Mouse (Mus musculus) neural tube, embryonic 11.5 days (tissue): ENCODE results near the gene Tst. TPM values are rescaled to one million over a fixed set of nuclear protein-coding genes. Genes with fewer than 3 reads are reported as not detected.
A peak's percentile ranks its signal among the peaks of the same experiment; 100 is the strongest.

Experiments used
- ATAC-seq: fragments of 200-750 bp; cut with Nextera tagmentation; 2 replicates; pipeline ENCODE4 v1.8.0; 2017; ENCODE audit warnings: moderate number of reproducible peaks, mild to moderate bottlenecking, moderate TSS enrichment, moderate library complexity; ENCODE audit not compliant: insufficient read depth, low FRiP score, low TSS enrichment
- DNase-seq: peaks from one replicate; pipeline ENCODE4 v3.0.0-alpha.2; 2015; ENCODE audit warnings: low spot score
- H3K27ac ChIP-seq: fragments of 300-500 bp; sonication (generic); 2 replicates; pipeline ENCODE4 v1.5.1; 2014; ENCODE audit warnings: low read depth, mild to moderate bottlenecking, low read length
- H3K27me3 ChIP-seq: fragments of 300-500 bp; sonication (generic); 2 replicates; pipeline ENCODE4 v1.6.1; 2014; ENCODE audit warnings: mild to moderate bottlenecking, low read length, mixed read lengths; ENCODE audit not compliant: control insufficient read depth, insufficient read depth
- H3K36me3 ChIP-seq: fragments of 300-500 bp; sonication (generic); 2 replicates; pipeline ENCODE4 v1.6.1; 2014; ENCODE audit warnings: mild to moderate bottlenecking, low read length, moderate library complexity, mixed read lengths; ENCODE audit not compliant: control insufficient read depth, insufficient read depth
- H3K4me1 ChIP-seq: fragments of 300-500 bp; sonication (generic); 2 replicates; pipeline ENCODE4 v1.6.1; 2014; ENCODE audit warnings: low read length, mixed read lengths; ENCODE audit not compliant: control insufficient read depth, insufficient read depth
- H3K4me2 ChIP-seq: fragments of 300-500 bp; sonication (generic); 2 replicates; pipeline ENCODE4 v1.6.1; 2014; ENCODE audit warnings: low read depth, mild to moderate bottlenecking, moderate library complexity
- H3K4me3 ChIP-seq: fragments of 300-500 bp; sonication (generic); 2 replicates; pipeline ENCODE4 v1.5.1; 2014; ENCODE audit warnings: low read depth, low read length
- H3K9ac ChIP-seq: fragments of 300-500 bp; sonication (generic); 2 replicates; pipeline ENCODE4 v1.6.1; 2014; ENCODE audit warnings: mild to moderate bottlenecking, low read length
- H3K9me3 ChIP-seq: fragments of 300-500 bp; sonication (generic); 2 replicates; pipeline ENCODE4 v1.6.1; 2016; ENCODE audit warnings: low read length; ENCODE audit not compliant: control insufficient read depth
- WGBS: fragments of 180-500 bp; shearing (Covaris S2); extraction: QIAGEN DNeasy Blood & Tissue Kit; methylation state at CpG from one replicate; pipeline ENCODE4 v1.1.7; 2014; 5-methylcytosine and 5-hydroxymethylcytosine counted together
- polyA plus RNA-seq: library from polyadenylated mRNA; unstranded; fragments of >200 nt; fragmentation: Nextera tagmentation; extraction: Ambion mirVana; gene quantifications from 2 replicates; pipeline ENCODE4 v1.2.1, GENCODE M21; 2014

Tst gene
- polyA plus RNA-seq, 1 experiment from 2014 or later = 7.8 TPM

GRCm38 (mm10) chr15:78447121-78447520 lies 41.4 kb upstream of the Tst start:
- no peak overlapping the region for H3K27ac ChIP-seq
- H3K27me3 ChIP-seq = no peaks in the 10 kb centered on the region
- H3K9ac ChIP-seq = no peak overlapping the region
- no peaks in the 10 kb centered on the region for H3K4me1 ChIP-seq
- H3K36me3 ChIP-seq = no peaks in the 10 kb centered on the region
- no peak overlapping the region for H3K4me3 ChIP-seq
- no peaks in the 10 kb centered on the region for H3K9me3 ChIP-seq
- DNase-seq = no peak
- WGBS = 63% methylated on average over 7 of the region's 7 CpGs
- ATAC-seq = no peak
- H3K4me2 ChIP-seq = no peak overlapping the region

- 50% methylated on average over 6 of the region's 6 CpGs for whole genome bisulfite sequencing
- no peak for DNase-seq
- H3K36me3 ChIP-seq = no peaks in the 10 kb centered on the region
- ATAC-seq = no peak
- H3K9me3 ChIP-seq = no peaks in the 10 kb centered on the region
- H3K4me1 ChIP-seq = no peaks in the 10 kb centered on the region
- no peak overlapping the region for H3K27ac ChIP-seq
- H3K27me3 ChIP-seq = no peaks in the 10 kb centered on the region
- H3K9ac ChIP-seq = no peak overlapping the region
- no peak overlapping the region for H3K4me2 ChIP-seq
- H3K4me3 ChIP-seq = no peak overlapping the region
Observed at GRCm38 (mm10) chr15:78443857-78444256, 38.1 kb upstream of the Tst start.

- 89% methylated on average over 19 of the region's 19 CpGs for WGBS
- no peaks in the 10 kb centered on the region for H3K9me3 ChIP-seq
- no peak for ATAC-seq
Observed at GRCm38 (mm10) chr15:78442231-78442630, 36.5 kb upstream of the Tst start.

GRCm38 (mm10) chr15:78438973-78439372 lies 33.3 kb upstream of the Tst start:
- ATAC-seq (no peak), DNase-seq (no peak)
- no peak overlapping the region for H3K9ac ChIP-seq
- no peak overlapping the region for H3K4me3 ChIP-seq
- H3K4me1 ChIP-seq = peaks cover 29% of the 10 kb centered on the region
- no peaks in the 10 kb centered on the region for H3K27me3 ChIP-seq
- no peaks in the 10 kb centered on the region for H3K9me3 ChIP-seq
- H3K4me2 ChIP-seq = no peak overlapping the region
- H3K36me3 ChIP-seq = 0 out of 2 replicates have a peak, but pooled peaks cover 3% of the 10 kb centered on the region
- H3K27ac ChIP-seq = no peak overlapping the region
- 65% methylated on average over 9 of the region's 9 CpGs for WGBS

More at GRCm38 (mm10) chr15:78442231-78442630, 36.5 kb upstream of the Tst start:
- H3K27me3 ChIP-seq = no peaks in the 10 kb centered on the region
- H3K36me3 ChIP-seq = no peaks in the 10 kb centered on the region
- no peak overlapping the region for H3K9ac ChIP-seq
- no peak overlapping the region for H3K4me2 ChIP-seq
- no peak overlapping the region for H3K4me3 ChIP-seq
- DNase-seq = no peak
- H3K27ac ChIP-seq = no peak overlapping the region
- H3K4me1 ChIP-seq = peaks cover 8% of the 10 kb centered on the region; the same call in 1 of the 2 replicates

- DNase-seq = no peak
- 0 out of 2 replicates have a peak, but pooled peaks cover 3% of the 10 kb centered on the region for H3K36me3 ChIP-seq
- H3K9me3 ChIP-seq = no peaks in the 10 kb centered on the region
- whole genome bisulfite sequencing = 41% methylated on average over 8 of the region's 8 CpGs
- no peak overlapping the region for H3K9ac ChIP-seq
- no peak overlapping the region for H3K27ac ChIP-seq
- H3K4me3 ChIP-seq = no peak overlapping the region
- H3K4me2 ChIP-seq = no peak overlapping the region
- ATAC-seq = no peak
- no peaks in the 10 kb centered on the region for H3K27me3 ChIP-seq
- peaks cover 31% of the 10 kb centered on the region for H3K4me1 ChIP-seq
Observed at GRCm38 (mm10) chr15:78438505-78438904, 32.8 kb upstream of the Tst start.

- Histone ChIP-seq H3K4me1 (peaks cover 31% of the 10 kb centered on the region), H3K27ac (no peak overlapping the region), H3K4me2 (no peak overlapping the region), H3K9me3 (no peaks in the 10 kb centered on the region), H3K27me3 (no peaks in the 10 kb centered on the region), H3K9ac (peak overlapping the region; percentile 2; the same call in 1 of the 2 replicates), H3K4me3 (no peak overlapping the region), H3K36me3 (0 out of 2 replicates have a peak, but pooled peaks cover 3% of the 10 kb centered on the region)
- 40% methylated on average over 4 of the region's 4 CpGs for WGBS
- ATAC-seq (no peak), DNase-seq (no peak)
Observed at GRCm38 (mm10) chr15:78438018-78438394, 32.3 kb upstream of the Tst start.

GRCm38 (mm10) chr15:78437237-78438017 lies 31.7 kb upstream of the Tst start:
- Histone ChIP-seq H3K4me1 (peaks cover 31% of the 10 kb centered on the region), H3K27ac (peak overlapping the region; percentile 21), H3K27me3 (no peaks in the 10 kb centered on the region), H3K4me2 (peak overlapping the region; percentile 51), H3K9ac (peak overlapping the region; percentile 2), H3K4me3 (no peak overlapping the region), H3K9me3 (no peaks in the 10 kb centered on the region), H3K36me3 (0 out of 2 replicates have a peak, but pooled peaks cover 3% of the 10 kb centered on the region)
- peak; percentile 49 for DNase-seq
- 0 out of 2 replicates have a peak, but pooled peaks have one; percentile 7 for ATAC-seq
- 17% methylated on average over 23 of the region's 23 CpGs for WGBS

- H3K36me3 ChIP-seq = 0 out of 2 replicates have a peak, but pooled peaks cover 3% of the 10 kb centered on the region
- H3K4me2 ChIP-seq = peak overlapping the region; percentile 51
- WGBS = 9% methylated on average over 32 of the region's 32 CpGs
- peak overlapping the region; percentile 19; the same call in 1 of the 2 replicates for H3K4me3 ChIP-seq
- ATAC-seq (peak; percentile 40; the same call in 1 of the 2 replicates), DNase-seq (peak; percentile 70)
- H3K9me3 ChIP-seq = no peaks in the 10 kb centered on the region
- peaks cover 31% of the 10 kb centered on the region for H3K4me1 ChIP-seq
- no peaks in the 10 kb centered on the region for H3K27me3 ChIP-seq
- H3K27ac ChIP-seq = peak overlapping the region; percentile 21
- H3K9ac ChIP-seq = peak overlapping the region; percentile 14; the same call in 1 of the 2 replicates
Observed at GRCm38 (mm10) chr15:78436380-78437192, 30.9 kb upstream of the Tst start.
